Mouse (Mus musculus) layer of hippocampus, adult 11-12 months (tissue): ENCODE measurements at regions not wholly inside any gene's neighbourhood (a gene's known extent, or its start where the extent isn't known, plus 50 kb on each side); places are given as distances from the start of the nearest gene placed in this dataset.
"Not testable (repeated sequence)": the region's sequence is repeated elsewhere in the genome, so short reads cannot be mapped to it uniquely, and the experiment has no call there.

Experiments
- DNase-seq: peaks from one replicate; pipeline ENCODE4 v3.0.0; 2022; ENCODE audit warnings: low spot score

DNA sequence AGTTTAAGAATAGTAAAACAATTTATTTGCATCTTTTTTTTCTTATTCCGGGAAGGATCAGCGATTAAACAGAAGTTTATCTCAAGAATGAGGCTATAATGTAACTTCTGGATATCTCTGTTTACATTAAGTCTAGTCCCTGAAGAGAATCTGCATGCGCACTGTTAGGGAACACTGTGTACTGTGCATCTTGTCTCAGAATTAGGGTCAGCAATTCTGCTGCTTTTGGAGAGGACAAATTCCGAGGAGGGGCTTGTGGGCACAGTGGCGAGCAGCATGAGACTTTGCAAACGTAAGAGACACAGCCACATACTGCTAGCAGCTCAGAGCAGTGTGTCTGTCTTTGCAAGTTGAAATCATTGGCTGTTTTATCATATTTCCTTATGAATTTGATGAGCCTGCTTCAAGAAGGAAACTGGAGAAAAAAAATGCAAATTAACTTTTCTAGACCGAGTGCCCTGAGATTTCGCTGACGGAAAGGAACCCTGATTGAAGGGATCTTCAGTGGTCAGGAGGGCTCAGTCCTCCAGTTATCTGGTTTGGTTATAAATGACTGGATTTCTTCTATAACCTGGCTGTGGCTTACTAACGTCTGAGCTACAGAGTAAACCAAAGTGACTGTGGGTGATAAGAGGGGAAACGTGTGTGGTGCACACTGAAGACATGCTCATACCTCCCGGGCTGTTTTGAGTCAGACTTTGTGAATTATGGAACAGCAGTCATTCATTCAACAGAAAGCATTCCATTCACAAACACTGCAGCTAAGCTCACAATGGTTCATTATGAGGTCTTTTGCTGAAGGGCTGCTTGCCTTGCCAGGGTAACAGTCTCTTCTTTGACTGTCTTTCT, 305.1 kb downstream of the Ets1 start:
- DNase-seq, result no peak

DNA sequence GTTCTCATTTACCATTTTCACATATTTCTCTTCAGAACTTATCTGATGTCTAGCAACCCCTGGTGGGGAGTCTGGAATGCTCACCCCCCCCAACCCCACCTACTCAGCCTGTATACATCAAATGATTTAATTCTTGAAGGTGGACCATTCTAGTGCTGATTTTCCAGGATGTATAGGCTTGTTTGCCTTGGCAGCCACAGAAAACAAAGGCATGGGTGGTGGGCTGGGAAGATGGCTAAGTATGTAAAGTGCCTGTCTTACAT, 305.7 kb downstream of the Ets1 start:
- no peak for DNase-seq

DNA sequence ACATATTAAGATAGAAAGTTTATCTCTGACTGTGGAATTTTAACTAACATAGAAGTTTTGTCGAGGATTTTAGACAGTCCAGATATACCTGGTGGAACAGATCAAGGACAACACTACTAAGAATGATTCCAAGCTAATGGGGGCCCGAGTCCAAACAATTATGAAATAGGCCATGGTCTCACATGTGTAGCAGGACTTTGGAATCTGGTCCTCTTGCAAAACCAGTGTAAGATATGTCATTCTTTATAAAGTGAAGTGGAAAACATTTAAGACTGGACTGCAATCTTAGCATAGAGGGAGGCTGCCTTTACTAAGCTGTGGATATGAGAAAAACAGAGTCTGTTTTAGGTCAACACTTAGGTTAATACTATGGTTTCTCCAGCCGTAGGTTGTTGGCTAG, 311.2 kb downstream of the Ets1 start:
- DNase-seq, result no peak

DNA sequence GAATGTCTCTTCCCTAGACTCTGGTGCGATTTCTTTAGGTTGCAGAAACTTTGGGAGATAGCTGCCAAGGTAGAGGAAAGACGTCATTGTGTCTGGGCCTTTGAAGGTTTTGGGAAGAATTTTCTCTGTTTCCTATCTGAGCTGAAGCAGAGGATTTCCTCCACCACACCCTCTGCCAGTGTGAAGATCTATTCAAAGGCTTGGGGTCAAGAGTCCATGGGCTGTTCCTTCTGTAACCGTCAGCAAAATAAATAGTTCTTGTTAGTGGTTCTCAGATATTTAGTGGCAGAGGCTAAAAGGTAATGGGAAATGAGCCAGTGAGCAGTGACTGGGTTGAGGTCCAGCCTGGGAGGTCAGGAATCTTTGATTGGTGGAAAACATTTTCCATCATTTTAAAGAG, 313.0 kb downstream of the Ets1 start:
- DNase-seq, result no peak

DNA sequence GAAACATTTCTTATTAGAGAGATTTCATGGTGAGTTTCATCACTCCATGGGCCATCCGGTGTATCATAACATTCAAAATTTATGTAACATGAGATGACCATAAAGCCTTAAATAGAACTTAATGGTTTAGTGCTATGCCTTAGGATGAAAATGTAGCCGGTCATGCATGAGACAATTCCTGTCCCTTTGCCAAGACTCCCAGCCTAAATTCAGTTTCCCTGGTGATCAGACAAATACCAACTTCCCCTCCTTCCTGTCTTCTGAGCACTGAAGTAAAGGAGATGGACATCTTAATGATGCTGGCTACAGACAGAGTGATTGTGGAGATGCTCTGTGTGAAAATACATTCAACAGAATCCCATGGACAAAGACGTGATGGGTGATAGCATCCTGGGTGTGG, 322.7 kb downstream of the Ets1 start:
- no peak for DNase-seq

DNA sequence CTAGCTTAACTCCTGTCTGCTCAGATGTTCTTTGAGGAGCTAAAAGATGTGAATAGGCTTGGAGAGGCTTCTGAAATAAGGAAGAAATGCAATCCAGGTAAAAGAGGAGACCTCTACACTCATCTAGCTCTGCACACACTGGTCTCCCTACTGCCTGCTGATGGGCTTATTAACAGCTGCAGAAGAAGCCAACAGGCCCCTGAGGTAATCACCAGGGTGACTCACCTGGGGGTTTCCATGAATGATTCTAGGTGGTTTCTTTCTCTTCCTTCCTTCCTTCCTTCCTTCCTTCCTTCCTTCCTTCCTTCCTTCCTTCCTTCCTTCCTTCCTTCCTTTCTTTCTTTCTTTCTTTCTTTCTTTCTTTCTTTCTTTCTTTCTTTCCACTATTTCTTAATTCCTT, 323.4 kb downstream of the Ets1 start:
- not testable (repeated sequence) for DNase-seq

DNA sequence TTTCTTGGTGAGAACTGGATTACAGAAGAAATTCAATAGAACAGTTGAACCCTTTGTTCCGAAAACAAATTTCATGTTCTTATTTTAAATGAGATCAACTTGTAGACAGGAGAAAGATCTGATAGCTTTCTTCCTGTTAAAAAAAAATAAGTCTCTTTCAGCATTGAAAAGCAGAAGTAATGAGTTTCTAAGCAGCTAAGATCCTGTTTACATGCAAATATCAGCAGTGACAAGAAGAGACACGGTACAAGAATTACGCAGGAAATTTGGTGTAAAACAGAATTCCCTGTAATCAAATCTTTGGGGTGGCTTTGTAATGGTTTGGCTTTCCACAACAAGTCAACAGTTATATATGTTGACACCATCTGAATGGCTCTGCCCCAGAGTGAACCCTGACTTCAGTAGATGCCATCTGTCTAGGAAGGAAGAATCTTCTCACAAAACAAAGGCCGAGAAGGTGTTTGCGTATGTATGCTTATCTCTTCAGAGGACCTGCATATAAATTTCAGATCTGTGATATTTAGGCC, 326.7 kb downstream of the Ets1 start:
- no peak for DNase-seq

DNA sequence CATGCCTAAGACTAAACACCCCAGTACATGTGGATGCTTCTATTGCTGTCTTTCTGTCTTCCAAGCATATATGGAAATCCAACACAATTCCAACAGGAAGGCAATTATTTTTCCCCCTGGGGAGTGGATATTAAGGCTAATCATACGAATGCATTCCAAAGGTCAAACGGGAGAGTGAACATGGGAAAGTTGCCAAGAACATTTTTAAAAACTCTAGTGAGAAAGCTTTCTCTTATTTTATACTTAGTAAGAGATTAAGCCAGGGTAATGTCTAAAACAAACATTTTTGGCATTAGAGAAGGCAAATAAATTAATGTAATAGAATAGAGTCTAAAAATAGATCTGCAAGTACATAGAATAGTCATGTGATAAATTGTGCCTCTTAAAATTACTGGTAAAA, 332.4 kb downstream of the Ets1 start:
- DNase-seq, result no peak

DNA sequence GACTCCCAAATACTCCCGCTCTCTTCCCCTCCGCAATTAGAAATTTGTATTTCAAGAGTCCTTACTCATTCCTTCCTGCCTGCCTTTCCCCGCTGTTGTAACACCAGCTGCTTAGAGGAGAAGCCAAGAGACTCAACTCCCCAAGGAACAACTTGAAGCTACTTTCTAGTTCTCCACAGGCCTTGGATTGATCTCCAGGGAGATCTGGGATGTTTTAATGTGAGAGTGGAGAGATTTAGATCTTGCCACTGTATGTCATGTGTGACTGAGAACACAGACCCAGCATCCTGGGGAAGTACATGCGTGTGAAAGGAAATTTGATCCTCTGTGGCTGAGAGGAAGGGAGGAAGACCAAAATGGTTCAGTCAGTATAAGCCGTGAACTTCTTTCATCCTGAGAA, 335.4 kb downstream of the Ets1 start:
- no peak for DNase-seq

DNA sequence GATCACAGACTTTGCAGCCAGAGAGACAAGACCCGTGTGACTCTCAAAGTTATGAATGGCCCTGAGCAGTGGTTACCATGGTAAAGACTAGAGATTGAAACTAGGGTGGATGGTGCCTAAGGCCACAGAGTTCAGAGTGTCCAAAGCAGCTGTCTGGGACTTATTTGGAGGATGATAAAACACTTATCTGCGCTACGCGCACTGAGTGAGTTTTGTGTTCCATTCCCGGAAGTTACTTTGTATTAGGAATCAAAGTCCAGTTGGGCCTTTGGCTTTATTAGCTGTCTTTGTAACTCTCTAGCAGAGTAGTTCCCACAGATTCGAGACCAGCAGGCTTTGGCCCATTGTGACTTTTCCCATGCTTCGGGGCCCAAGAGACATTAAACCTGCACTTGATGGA, 335.9 kb downstream of the Ets1 start:
- DNase-seq, result no peak

DNA sequence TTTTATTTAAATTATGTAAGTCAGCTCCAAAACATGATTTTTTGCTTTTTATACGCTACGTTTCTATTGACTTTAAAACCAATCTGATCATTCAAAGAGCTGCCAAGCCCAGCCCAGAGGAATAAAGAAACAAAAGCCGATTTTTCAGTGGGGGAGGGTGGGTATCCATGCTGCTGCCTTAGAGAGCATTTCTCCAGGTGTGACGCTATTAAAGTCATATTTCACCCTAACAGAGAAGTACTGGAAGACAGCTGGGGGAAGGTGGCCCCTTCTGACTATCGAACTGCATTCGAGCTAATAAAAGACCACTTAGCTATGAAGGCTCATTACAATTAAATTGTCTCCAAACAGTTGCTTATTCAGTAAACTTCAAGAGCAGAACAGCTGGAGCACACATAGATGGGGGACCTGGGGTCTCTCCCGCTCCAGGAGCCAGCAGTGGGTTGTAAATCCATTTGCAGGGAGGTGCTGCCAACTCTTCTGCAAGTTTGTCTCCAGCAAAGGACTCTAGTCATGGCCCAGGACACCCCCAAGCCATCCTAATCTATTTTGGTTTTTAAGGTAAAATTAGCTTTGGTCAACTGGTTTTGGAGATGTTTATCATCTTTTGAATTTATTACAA, 336.5 kb downstream of the Ets1 start:
- no peak for DNase-seq

DNA sequence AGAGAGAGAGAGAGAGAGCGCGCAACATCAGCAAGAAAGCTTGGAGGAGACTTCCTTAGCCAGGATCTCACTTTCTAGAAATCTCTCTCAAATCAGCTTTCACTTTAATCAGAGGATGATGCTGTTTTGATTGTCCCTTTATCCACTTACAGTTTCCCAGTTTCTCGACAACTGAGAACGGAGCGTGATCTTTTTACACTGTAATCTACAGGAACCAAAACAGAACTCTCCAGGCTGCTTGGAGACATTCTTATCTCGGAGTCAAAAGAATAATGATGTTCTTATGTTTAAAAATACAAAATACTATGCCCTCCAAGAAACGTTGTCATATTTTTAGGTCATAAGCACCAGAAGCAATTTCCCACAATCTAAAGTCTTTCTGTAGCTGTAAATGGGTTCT, 341.7 kb downstream of the Ets1 start:
- no peak for DNase-seq

DNA sequence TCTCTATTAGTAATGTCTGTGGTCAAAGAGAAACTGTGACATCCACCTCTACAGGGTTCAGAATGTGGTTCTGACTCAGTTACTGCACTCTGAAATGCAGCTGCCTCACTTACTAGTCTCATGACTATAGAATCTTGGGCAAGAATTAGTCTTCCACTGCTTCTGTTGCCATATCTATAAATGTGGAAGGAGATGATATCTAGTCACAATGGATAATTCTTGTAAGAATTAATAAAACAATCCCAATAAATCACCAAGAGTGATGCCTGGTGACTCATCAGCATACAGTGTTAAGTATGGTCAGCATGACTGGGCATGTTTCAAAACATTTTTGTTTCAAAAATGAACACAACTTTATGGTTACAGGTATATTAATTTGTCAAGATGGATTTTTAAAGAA, 344.8 kb downstream of the Ets1 start:
- DNase-seq, result no peak

DNA sequence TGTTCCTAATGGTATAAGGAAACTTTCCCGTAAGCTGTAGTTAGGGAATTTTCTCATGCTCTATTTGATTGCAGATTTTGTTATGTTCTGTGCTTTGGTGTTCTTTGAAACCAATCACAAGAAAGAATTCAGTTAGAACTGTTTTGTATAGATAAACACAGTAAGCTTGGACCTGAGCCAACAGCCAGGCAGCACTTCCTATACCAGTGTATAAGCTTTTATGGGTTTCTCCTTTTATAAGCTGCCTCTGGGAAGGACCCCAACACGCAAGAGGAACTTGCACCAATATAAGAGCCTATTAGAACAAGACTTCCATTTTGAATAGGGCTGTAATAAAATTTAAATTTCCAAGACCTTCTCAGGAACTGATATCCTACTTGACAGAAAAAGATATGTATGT, 347.2 kb downstream of the Ets1 start:
- DNase-seq, result no peak

DNA sequence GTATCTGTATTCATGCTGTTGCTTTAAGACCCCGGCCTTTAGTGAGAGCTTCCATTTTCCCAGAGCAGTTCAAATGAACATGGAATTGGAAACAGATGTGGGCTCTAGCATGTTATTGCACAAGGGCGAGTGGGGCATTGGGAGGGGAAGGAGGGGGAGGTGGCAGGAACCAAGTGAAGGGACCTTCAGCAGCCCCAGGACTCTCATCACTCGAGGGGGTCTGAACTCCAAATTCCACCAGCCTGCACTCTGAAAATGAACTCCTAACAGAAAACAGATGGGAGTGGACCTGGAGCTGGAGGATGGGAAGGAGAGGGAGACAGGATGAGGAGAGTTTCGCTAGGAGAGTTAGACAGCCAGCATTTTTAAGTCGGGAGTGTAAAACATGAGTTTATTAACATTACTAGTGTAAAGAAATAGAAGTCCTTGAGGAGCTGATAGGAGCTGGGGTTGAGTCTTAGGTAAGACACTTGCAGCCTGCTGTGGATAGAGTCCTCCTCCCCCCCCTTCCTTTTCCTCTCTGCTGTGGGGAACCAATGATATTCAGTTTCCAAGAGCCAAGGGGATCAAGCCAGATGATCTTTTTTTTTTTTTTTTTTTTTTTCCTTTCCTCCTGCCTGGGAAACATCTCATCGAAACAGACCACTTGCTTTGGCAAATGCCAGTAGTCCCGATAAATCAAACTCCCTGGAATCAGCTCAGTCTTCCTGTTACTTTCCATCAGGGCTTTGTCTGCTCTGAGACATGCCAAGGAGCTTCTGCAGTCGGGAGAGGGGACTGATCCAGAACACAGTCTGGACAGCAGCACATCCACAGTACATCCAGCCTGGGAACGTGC, 351.0 kb downstream of the Ets1 start:
- no peak for DNase-seq

DNA sequence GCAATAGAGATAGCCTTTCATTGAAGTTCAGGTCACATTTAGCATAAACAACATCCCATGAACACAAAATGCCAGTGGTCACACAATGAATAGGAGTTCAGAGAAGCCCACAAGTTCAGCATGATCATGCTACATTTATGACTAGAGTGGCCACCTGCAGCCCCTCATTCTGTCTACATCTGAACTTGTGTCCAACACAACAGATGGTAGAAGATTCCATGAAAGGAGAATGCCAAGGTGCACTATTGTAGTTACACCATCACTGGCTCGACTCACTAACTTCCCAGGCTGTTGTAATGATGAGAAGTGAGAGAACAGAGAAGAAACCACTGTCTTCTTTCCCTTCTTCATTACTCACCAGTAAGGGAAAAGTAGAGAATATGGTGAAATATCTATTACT, 353.0 kb downstream of the Ets1 start:
- DNase-seq, result no peak

DNA sequence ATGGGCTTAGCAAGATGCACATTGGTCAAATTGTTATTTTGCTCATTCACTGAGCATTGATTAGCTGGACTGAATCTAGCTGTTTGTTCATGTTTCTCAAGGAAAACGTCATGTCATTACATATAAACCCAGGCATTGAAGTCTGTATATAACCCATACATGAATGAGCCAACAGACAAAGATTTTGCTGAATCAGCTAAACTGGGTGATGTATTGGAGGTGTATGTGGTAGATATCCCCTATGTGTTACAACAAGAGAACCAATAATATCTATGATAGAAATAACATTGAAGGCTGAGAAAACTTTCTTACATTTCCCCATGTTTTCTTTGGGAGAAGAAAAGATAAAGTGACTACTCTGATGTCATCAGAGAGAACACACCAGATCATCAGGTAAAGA, 362.3 kb downstream of the Ets1 start:
- no peak for DNase-seq

DNA sequence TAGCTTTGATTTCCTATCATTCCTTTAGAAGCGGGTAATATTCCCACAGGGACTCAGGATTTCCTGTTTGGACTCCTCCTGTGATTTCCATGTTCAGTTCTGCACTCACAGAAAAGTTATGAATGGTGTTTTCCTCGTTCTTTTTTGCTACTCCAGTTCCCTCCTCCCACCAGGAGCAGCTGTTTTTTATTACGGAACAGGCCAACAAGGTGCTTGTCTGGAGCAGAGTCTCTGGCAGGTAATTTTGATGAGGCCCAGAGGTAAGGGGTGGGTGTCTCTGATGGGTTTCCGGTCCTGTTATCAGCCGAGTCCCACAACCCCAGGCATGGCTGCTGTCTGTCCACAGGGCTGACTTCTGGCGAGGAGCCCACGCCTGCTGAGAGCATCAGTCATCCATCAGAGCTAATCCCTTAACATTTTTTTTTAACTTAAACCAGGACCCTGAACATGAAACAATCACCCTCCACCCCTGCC, 364.7 kb downstream of the Ets1 start:
- DNase-seq, result no peak

DNA sequence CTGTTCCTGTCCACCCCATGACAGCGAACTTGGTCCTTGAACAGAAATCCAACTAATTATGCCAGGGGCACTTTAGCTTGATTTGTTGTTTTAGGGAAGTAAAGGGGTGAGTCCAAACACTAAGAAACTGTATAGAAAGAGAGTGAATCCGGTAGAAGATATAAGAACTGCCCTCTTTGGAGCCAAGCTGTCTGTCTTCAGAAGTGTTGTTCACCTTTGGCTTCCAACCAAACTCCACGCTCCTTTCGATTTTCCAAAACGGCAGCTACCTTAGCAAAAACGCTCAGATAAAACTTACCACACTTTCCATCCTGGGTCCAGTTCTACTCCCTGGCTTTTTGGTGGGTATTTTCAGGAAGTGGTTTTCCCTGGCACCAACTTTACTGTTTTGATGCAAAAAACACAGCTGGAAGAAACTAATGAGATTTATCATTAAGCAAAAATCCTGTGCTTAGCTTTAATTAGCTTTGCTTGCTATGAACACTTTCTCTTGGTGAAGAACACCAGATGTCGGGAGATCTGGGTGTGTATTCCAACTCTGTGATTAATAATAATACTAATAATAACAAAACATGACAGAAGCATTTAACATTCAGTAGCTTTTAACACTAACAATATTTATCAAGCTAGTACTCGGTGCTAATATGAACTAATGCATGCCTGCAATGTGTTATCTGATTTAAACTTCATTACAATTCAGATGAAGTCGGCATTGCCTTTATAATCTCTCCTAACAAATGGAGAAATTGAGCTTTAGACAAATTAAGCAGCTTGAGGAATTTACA, 365.3 kb downstream of the Ets1 start:
- DNase-seq, result no peak

DNA sequence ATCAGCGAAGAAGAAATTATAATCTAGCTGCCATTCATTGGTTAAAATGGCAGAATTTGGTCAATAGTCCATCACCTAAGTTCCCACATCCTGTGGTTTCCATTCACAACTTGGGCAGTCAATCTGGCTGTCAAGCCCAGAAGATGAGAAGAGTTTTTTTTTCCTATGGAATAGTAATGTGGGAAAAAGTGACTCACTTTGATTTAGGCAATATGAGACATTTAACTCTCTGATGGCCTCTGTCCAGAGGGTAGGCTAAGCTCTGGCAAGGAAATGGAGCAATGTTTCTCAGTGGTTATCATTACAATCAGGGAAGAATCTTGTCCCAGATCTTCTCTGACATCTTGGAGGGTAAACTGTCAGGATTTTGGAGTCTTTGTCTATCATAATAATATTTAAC, 367.9 kb downstream of the Ets1 start:
- DNase-seq, result no peak

DNA sequence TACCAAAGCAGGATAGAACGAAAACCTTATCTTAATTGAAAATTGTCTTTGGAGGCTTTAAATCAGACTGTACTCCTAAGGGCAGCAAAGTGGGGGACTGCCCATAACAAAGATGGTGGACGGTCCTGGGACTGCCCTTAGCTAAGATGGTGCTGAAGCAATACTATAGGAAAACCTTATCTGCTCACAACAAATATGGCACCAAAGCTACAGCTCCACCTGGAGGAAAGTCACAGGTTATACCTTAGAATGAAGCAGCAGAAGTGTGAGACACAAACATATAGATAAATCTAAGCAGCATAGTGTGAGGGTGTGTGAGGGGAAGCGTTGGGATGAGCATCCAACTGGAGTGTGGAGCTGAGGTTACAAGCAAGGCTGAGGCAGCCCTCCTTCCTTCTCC, 368.5 kb downstream of the Ets1 start:
- DNase-seq, result no peak

DNA sequence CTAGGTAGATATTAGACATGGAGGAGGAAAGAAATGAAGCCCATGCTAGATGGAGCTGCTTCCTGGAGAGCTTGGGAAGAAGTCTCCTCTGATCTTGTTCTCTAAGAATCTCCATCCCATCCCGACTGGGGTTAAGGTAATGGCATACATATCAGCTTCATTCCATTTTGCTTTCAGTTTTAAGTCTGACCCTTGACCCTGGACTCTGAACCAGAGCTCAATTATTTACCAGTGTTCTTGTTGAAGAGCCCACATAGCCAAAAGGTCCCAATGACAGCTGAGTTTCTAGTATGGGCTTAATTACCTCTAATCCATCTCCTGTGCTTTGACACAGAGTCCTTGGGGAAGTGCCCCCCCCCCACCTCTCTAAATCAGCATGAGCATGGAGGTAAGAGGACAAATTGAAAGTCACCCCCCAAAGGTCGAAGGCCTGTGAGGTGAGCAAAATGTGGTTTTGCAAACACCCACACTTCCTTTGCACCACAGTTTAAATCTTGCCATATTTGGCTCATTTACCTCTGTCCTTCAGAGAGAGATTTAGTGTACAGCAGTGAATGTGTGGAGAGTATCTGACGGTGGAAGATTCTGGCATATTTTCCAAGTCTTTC, 371.5 kb downstream of the Ets1 start:
- no peak for DNase-seq
